Mouse (Mus musculus): Measurements from ENCODE around the gene Cryga. TPM values are rescaled to one million over a fixed set of nuclear protein-coding genes. Genes with fewer than 3 reads are reported as not detected.
A peak's percentile ranks its signal among the peaks of the same experiment; 100 is the strongest.

The Cryga gene
- not detected in 2 replicates for polyA plus RNA-seq (2015; fragmentation: Nextera tagmentation; extraction: Ambion mirVana)

- Histone ChIP-seq H3K27me3 (replicated peaks; ENCODE audit: insufficient read depth, low read length) (no peaks in the 10 kb centered on the region), H3K9ac (replicated peaks; ENCODE audit: low read depth) (no peak within 1 kb of the TSS), H3K36me3 (ENCODE audit: insufficient read depth, low read length) (no peaks in the 10 kb centered on the region), H3K27ac (ENCODE audit: low read length) (no peak within 1 kb of the TSS), H3K9me3 (ENCODE audit: low read length) (no peaks in the 10 kb centered on the region), H3K4me1 (ENCODE audit: insufficient read depth, low read depth, low read length) (no peaks in the 10 kb centered on the region), H3K4me2 (replicated peaks; ENCODE audit: low read depth, low read length) (no peak within 1 kb of the TSS), H3K4me3 (ENCODE audit: low read depth, low read length) (no peak within 1 kb of the TSS)
- no peak for TF ChIP-seq EP300 (IDR thresholded peaks at IDR 0.05)
- no peak for TF ChIP-seq CTCF (IDR thresholded peaks at IDR 0.05)
- 89% methylated on average over 11 of the region's 11 CpGs for WGBS
- ATAC-seq (no peak), DNase-seq (ENCODE audit: low spot score) (no peak)
These were observed at the start of gene Cryga for GRCm38 (mm10) chr1:65103273-65103672. Cryga (minus strand) TSS chr1:65103373.

DNA sequence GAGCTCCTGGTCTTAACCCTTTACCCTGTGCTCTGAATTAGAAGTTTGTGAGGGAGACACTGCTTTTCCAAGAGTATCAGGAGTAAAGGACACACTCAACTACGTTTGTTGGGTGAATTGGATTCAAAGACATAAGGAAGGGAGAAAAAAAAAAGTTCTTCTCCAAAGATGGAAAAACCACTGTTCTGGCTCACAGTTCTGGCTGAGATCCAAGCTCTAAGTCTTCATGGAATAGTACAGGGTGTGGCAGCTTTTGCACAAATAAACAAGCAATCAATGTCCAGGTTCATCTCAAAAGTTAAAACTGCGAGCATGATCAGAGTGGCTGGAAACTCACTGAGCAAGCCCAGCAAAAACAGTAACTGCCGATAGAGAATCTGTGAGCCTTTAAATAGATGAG lies 44.8 kb upstream of the Cryga start:
- Histone ChIP-seq H3K36me3 (ENCODE audit: insufficient read depth, low read length) (no peaks in the 10 kb centered on the region), H3K4me2 (replicated peaks; ENCODE audit: low read depth, low read length) (no peak overlapping the region), H3K9ac (replicated peaks; ENCODE audit: low read depth) (no peak overlapping the region), H3K4me1 (ENCODE audit: insufficient read depth, low read depth, low read length) (no peaks in the 10 kb centered on the region), H3K27ac (ENCODE audit: low read length) (no peak overlapping the region), H3K4me3 (ENCODE audit: low read depth, low read length) (no peak overlapping the region), H3K9me3 (ENCODE audit: low read length) (no peaks in the 10 kb centered on the region), H3K27me3 (replicated peaks; ENCODE audit: insufficient read depth, low read length) (no peaks in the 10 kb centered on the region)
- DNase-seq (ENCODE audit: low spot score) (no peak), ATAC-seq (no peak)
- TF ChIP-seq CTCF (IDR thresholded peaks at IDR 0.05): no peak
- TF ChIP-seq EP300 (IDR thresholded peaks at IDR 0.05): no peak
- 68% methylated on average over 3 of the region's 3 CpGs for WGBS

GRCm38 (mm10) chr1:65147326-65147725 lies 44.2 kb upstream of the Cryga start:
- Histone ChIP-seq H3K4me1 (ENCODE audit: insufficient read depth, low read depth, low read length) (no peaks in the 10 kb centered on the region), H3K36me3 (ENCODE audit: insufficient read depth, low read length) (no peaks in the 10 kb centered on the region), H3K9me3 (ENCODE audit: low read length) (no peaks in the 10 kb centered on the region), H3K27ac (ENCODE audit: low read length) (no peak overlapping the region), H3K9ac (replicated peaks; ENCODE audit: low read depth) (no peak overlapping the region), H3K4me2 (replicated peaks; ENCODE audit: low read depth, low read length) (no peak overlapping the region), H3K27me3 (replicated peaks; ENCODE audit: insufficient read depth, low read length) (no peaks in the 10 kb centered on the region), H3K4me3 (ENCODE audit: low read depth, low read length) (no peak overlapping the region)
- WGBS: 81% methylated on average over 5 of the region's 5 CpGs
- ATAC-seq (no peak), DNase-seq (ENCODE audit: low spot score) (no peak)
- no peak for TF ChIP-seq EP300 (IDR thresholded peaks at IDR 0.05)
- no peak for TF ChIP-seq CTCF (IDR thresholded peaks at IDR 0.05)

DNA sequence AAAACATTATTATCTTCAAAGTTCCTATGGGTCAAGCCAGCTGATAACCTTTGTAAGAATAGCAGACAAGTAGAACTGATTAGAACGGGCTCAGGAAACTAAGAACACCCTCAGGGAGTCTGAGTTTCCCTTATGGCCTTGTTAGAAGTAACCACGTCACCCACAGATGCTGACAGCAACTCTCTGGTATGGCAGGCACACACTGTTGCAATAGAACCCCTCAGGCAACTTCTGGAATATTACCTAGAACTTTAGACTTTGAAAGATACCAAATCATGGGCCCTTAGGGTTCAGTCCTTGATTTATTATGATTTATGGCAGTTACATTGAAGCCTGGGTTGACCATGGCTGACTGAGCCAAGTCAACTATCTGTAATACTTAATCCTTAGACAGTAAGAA lies 43.4 kb upstream of the Cryga start:
- TF ChIP-seq CTCF (IDR thresholded peaks at IDR 0.05) (no peak), EP300 (IDR thresholded peaks at IDR 0.05) (no peak)
- Histone ChIP-seq H3K27me3 (replicated peaks; ENCODE audit: insufficient read depth, low read length) (no peaks in the 10 kb centered on the region), H3K9ac (replicated peaks; ENCODE audit: low read depth) (no peak overlapping the region), H3K4me3 (ENCODE audit: low read depth, low read length) (no peak overlapping the region), H3K4me2 (replicated peaks; ENCODE audit: low read depth, low read length) (no peak overlapping the region), H3K4me1 (ENCODE audit: insufficient read depth, low read depth, low read length) (no peaks in the 10 kb centered on the region), H3K9me3 (ENCODE audit: low read length) (no peaks in the 10 kb centered on the region), H3K27ac (ENCODE audit: low read length) (no peak overlapping the region), H3K36me3 (ENCODE audit: insufficient read depth, low read length) (no peaks in the 10 kb centered on the region)
- DNase-seq (ENCODE audit: low spot score) (no peak), ATAC-seq (no peak)
- WGBS: 30% methylated on average over 2 of the region's 2 CpGs

DNA sequence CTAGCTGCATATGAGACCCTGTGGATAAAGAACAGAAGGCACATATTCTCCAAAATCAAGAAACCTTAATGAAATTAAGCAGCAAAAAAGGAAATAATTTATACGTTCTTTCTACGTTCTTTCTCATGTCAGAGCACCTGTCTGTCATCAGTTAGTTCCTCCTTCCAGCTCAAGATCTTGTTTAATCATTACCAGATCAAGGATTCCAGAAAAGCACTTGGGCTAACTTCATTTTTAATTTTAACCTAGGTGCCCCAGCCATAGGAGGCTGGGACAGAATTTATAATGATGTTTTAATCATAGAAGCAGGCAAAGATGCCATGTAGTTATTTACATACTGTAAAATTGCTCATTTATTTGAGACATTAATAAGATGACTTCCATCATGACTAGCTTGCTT lies 41.6 kb upstream of the Cryga start:
- Histone ChIP-seq H3K9ac (replicated peaks; ENCODE audit: low read depth) (no peak overlapping the region), H3K9me3 (ENCODE audit: low read length) (no peaks in the 10 kb centered on the region), H3K27me3 (replicated peaks; ENCODE audit: insufficient read depth, low read length) (no peaks in the 10 kb centered on the region), H3K36me3 (ENCODE audit: insufficient read depth, low read length) (no peaks in the 10 kb centered on the region), H3K27ac (ENCODE audit: low read length) (no peak overlapping the region), H3K4me1 (ENCODE audit: insufficient read depth, low read depth, low read length) (no peaks in the 10 kb centered on the region), H3K4me2 (replicated peaks; ENCODE audit: low read depth, low read length) (no peak overlapping the region), H3K4me3 (ENCODE audit: low read depth, low read length) (no peak overlapping the region)
- DNase-seq (ENCODE audit: low spot score): peak; percentile 8
- TF ChIP-seq CTCF (IDR thresholded peaks at IDR 0.05) (no peak), EP300 (IDR thresholded peaks at IDR 0.05) (no peak)
- 57% methylated on average over 2 of the region's 2 CpGs for WGBS
- ATAC-seq: no peak

DNA sequence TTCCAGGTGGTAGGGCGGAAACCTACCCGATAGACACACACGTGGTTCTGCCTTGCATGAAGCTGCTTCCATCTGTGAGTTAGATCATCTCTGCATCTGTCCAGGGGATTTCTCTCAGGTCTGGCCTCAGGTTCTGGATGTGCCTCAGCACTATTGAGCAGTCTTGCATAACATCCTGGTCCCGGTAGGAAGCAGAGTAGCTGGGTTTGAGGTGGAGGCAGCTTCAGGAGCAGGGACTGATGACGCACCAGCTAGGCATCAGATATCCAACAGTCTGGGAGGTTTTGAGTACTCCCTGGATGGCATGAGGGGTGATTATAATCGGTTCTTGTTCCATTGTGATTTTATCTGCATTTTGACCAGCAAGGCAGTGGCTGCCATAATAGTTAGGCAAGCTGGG lies 34.4 kb upstream of the Cryga start:
- no peaks in the 10 kb centered on the region for H3K36me3 ChIP-seq (ENCODE audit: insufficient read depth, low read length)
- 83% methylated on average over 6 of the region's 6 CpGs for WGBS
- H3K27ac ChIP-seq (ENCODE audit: low read length): no peak overlapping the region
- TF ChIP-seq EP300 (IDR thresholded peaks at IDR 0.05) (no peak), CTCF (IDR thresholded peaks at IDR 0.05) (no peak)
- no peak for DNase-seq (ENCODE audit: low spot score)
- H3K4me1 ChIP-seq (ENCODE audit: insufficient read depth, low read depth, low read length): no peaks in the 10 kb centered on the region
- H3K9ac ChIP-seq (replicated peaks; ENCODE audit: low read depth): no peak overlapping the region
- no peak for ATAC-seq
- H3K4me2 ChIP-seq (replicated peaks; ENCODE audit: low read depth, low read length): no peak overlapping the region
- no peaks in the 10 kb centered on the region for H3K9me3 ChIP-seq (ENCODE audit: low read length)
- no peaks in the 10 kb centered on the region for H3K27me3 ChIP-seq (replicated peaks; ENCODE audit: insufficient read depth, low read length)
- no peak overlapping the region for H3K4me3 ChIP-seq (ENCODE audit: low read depth, low read length)

DNA sequence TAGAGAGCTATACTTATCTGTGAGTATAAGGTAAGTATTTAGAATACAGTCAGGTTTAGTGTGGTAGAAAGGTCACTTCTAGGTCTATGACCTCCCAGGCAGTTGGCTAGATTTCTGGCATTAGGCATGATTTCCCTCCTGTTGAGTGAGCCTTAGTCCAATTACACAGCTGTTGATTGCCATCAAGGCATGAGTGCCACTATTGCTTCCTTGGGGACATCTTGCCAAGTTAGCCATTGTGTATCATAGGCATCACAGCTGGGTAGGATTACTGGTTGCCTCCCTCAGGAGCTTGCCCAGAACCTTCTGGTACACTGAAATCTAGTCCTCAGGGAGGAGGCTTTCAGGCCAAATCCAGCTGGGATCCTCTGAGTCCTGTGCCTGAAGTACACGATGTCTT lies 29.7 kb upstream of the Cryga start:
- no peaks in the 10 kb centered on the region for H3K27me3 ChIP-seq (replicated peaks; ENCODE audit: insufficient read depth, low read length)
- no peaks in the 10 kb centered on the region for H3K9me3 ChIP-seq (ENCODE audit: low read length)
- ATAC-seq (no peak), DNase-seq (ENCODE audit: low spot score) (no peak)
- no peak overlapping the region for H3K4me2 ChIP-seq (replicated peaks; ENCODE audit: low read depth, low read length)
- H3K4me3 ChIP-seq (ENCODE audit: low read depth, low read length): no peak overlapping the region
- no peaks in the 10 kb centered on the region for H3K4me1 ChIP-seq (ENCODE audit: insufficient read depth, low read depth, low read length)
- TF ChIP-seq EP300 (IDR thresholded peaks at IDR 0.05): no peak
- TF ChIP-seq CTCF (IDR thresholded peaks at IDR 0.05): no peak
- 82% methylated on average over 1 of the region's 1 CpGs for WGBS
- H3K36me3 ChIP-seq (ENCODE audit: insufficient read depth, low read length): no peaks in the 10 kb centered on the region
- H3K9ac ChIP-seq (replicated peaks; ENCODE audit: low read depth): no peak overlapping the region
- no peak overlapping the region for H3K27ac ChIP-seq (ENCODE audit: low read length)

Measured in lung, postnatal 0 days (tissue).